Mouse (Mus musculus): Measurements from ENCODE around the gene Adap1.

- TF ChIP-seq CTCF (IDR thresholded peaks at IDR 0.05) (no peak), EP300 (IDR thresholded peaks at IDR 0.05) (no peak)
Observed at GRCm38 (mm10) chr5:139314941-139315642, 10.3 kb downstream of the Adap1 start.
